Mouse (Mus musculus): ENCODE results near the gene Cpt1a. TPM values are rescaled to one million over a fixed set of nuclear protein-coding genes. Genes with fewer than 3 reads are reported as not detected.

Gene Cpt1a
- polyA plus RNA-seq, 1 experiment from 2014 or later: 34.6 TPM

Small RNA genes lying within 50 kb of the gene (microRNA-seq; reads per million reads assigned to microRNA genes)
- gene Mir6984: not detected

Other genes with a start within 250 kb of the Cpt1a start
- 89.2 and 100 TPM in 2 replicates for gene Mrpl21, start 39.4 kb upstream of the Cpt1a start, polyA plus RNA-seq (2015; fragmentation: Nextera tagmentation; extraction: Ambion mirVana)
- 6.0 and 6.2 TPM in 2 replicates for gene Ighmbp2, start 39.3 kb upstream of the Cpt1a start, polyA plus RNA-seq (2015; fragmentation: Nextera tagmentation; extraction: Ambion mirVana)
- gene Tesmin, start 66.5 kb downstream of the Cpt1a start, polyA plus RNA-seq (2015; fragmentation: Nextera tagmentation; extraction: Ambion mirVana): 1.0 and 1.5 TPM in 2 replicates
- gene Gal, start 92.2 kb downstream of the Cpt1a start, polyA plus RNA-seq (2015; fragmentation: Nextera tagmentation; extraction: Ambion mirVana): 5.9 and 8.9 TPM in 2 replicates